ENCODE assay signal across 9 mouse cellular contexts in genomic region chr11:100703851-100704531, GRCm38 (mm10). TPM values are rescaled to one million over a fixed set of nuclear protein-coding genes. Genes with fewer than 3 reads are reported as not detected.
DNase-seq lines count a peak whose midpoint lies in the region; ATAC-seq and TF ChIP-seq lines count a peak whose summit lies in the region.
"Had no signal": no experiment of that assay in that cellular context is flagged by ENCODE, and none has a peak within 500 bp of the region (broad histone marks: within the 10 kb centered on the region; RNA-seq: fewer than 3 reads in every experiment).

Gene Dhx58 (minus strand): TSS chr11:100704271.

- ATAC-seq in heart, embryonic 11.5 days (replicated peaks; ENCODE audit: insufficient number of reproducible peaks, low FRiP score, low TSS enrichment) = no peak
- peak; percentile 22; the same call in 1 of the 2 replicates for ATAC-seq in G1E (ENCODE audit: extremely low read depth, insufficient number of reproducible peaks, low FRiP score, poor library complexity, severe bottlenecking)
- ATAC-seq in hindbrain, embryonic 11.5 days (ENCODE audit: low FRiP score) = no peak

- 0 out of 2 replicates have a peak within 1 kb of the TSS, but pooled peaks have one; percentile 16 for H3K9ac ChIP-seq in heart, embryonic 11.5 days (ENCODE audit: low read depth, low read length)
- H3K9ac ChIP-seq in hindbrain, embryonic 11.5 days (ENCODE audit: low read depth, low read length) = no peak within 1 kb of the TSS

- H3K27ac ChIP-seq in heart, embryonic 11.5 days (ENCODE audit: low read depth, low read length) = no peak within 1 kb of the TSS
- H3K27ac ChIP-seq in heart, embryonic 10.5 days = no peak within 1 kb of the TSS
- H3K27ac ChIP-seq in hindbrain, embryonic 11.5 days (ENCODE audit: low read depth, low read length) = no peak within 1 kb of the TSS

- no peak within 1 kb of the TSS for H3K4me3 ChIP-seq in heart, embryonic 11.5 days (ENCODE audit: low read depth, low read length)
- H3K4me3 ChIP-seq in heart, embryonic 10.5 days = no peak within 1 kb of the TSS
- H3K4me3 ChIP-seq in G1E (ENCODE audit: low read depth, low read length) = peak within 1 kb of the TSS; percentile 29; the same call in 1 of the 2 replicates
- H3K4me3 ChIP-seq in hindbrain, embryonic 11.5 days (ENCODE audit: low read depth, low read length) = no peak within 1 kb of the TSS

- peaks cover 17% of the 10 kb centered on the region for H3K36me3 ChIP-seq in heart, embryonic 11.5 days (ENCODE audit: control insufficient read depth, insufficient read depth, low read length)
- peaks cover 48% of the 10 kb centered on the region for H3K36me3 ChIP-seq in heart, embryonic 10.5 days
- H3K36me3 ChIP-seq in G1E (replicated peaks) = peaks cover 77% of the 10 kb centered on the region
- H3K36me3 ChIP-seq in hindbrain, embryonic 11.5 days (ENCODE audit: control insufficient read depth, insufficient read depth, low read length) = peaks cover 5% of the 10 kb centered on the region; the same call in 1 of the 2 replicates

- no peak within 1 kb of the TSS for H3K4me2 ChIP-seq in heart, embryonic 11.5 days
- H3K4me2 ChIP-seq in hindbrain, embryonic 11.5 days (replicated peaks; ENCODE audit: low read depth, low read length) = no peak within 1 kb of the TSS

- whole genome bisulfite sequencing in heart, embryonic 11.5 days (ENCODE audit: insufficient replicate concordance) = 67% methylated on average over 7 of the region's 7 CpGs
- WGBS in heart, embryonic 10.5 days = 69% methylated on average over 7 of the region's 7 CpGs
- 68% methylated on average over 7 of the region's 7 CpGs for WGBS in hindbrain, embryonic 11.5 days

- H3K9me3 ChIP-seq in heart, embryonic 11.5 days (replicated peaks; ENCODE audit: control insufficient read depth, low read length) = no peaks in the 10 kb centered on the region
- H3K9me3 ChIP-seq in heart, embryonic 10.5 days = no peaks in the 10 kb centered on the region
- H3K9me3 ChIP-seq in G1E (replicated peaks) = no peaks in the 10 kb centered on the region
- H3K9me3 ChIP-seq in hindbrain, embryonic 11.5 days (ENCODE audit: control insufficient read depth, low read length) = no peaks in the 10 kb centered on the region

- DNase-seq in heart, embryonic 10.5 days (ENCODE audit: low spot score) = no peak
- DNase-seq in G1E (ENCODE audit: low spot score) = peak; percentile 23
- DNase-seq in fat pad, adult 2 months (ENCODE audit: extremely low read depth, low read depth, low spot score) = peak; percentile 65
- DNase-seq in lung, postnatal 25 days (ENCODE audit: low spot score) = peak; percentile 49
- no peak for DNase-seq in hindbrain, embryonic 11.5 days (ENCODE audit: low spot score)
- no peak for DNase-seq in urinary bladder, postnatal 14 days (ENCODE audit: low spot score)
- no peak for DNase-seq in retina, embryonic 14.5 days (ENCODE audit: low spot score)
- DNase-seq: gastrocnemius, postnatal 14 days had no signal

- no peak for TF ChIP-seq CTCF in G1E (IDR thresholded peaks at IDR 0.05; ENCODE audit: low read depth, low read length)

- H3K27me3 ChIP-seq in heart, embryonic 11.5 days (ENCODE audit: control insufficient read depth, insufficient read depth, low read length) = peaks cover 5% of the 10 kb centered on the region; the same call in 1 of the 2 replicates
- H3K27me3 ChIP-seq in heart, embryonic 10.5 days (ENCODE audit: insufficient read depth, poor library complexity, severe bottlenecking) = peaks cover 16% of the 10 kb centered on the region; the same call in 1 of the 2 replicates
- no peaks in the 10 kb centered on the region; the same call in 1 of the 2 replicates for H3K27me3 ChIP-seq in G1E (ENCODE audit: insufficient read depth, low read length)
- H3K27me3 ChIP-seq in hindbrain, embryonic 11.5 days (ENCODE audit: control insufficient read depth, insufficient read depth, low read length) = no peaks in the 10 kb centered on the region

- 0 out of 2 replicates have a peak, but pooled peaks cover 9% of the 10 kb centered on the region for H3K4me1 ChIP-seq in heart, embryonic 11.5 days (ENCODE audit: control insufficient read depth, insufficient read depth, low read length)
- peaks cover 18% of the 10 kb centered on the region for H3K4me1 ChIP-seq in heart, embryonic 10.5 days
- H3K4me1 ChIP-seq in G1E (ENCODE audit: insufficient read depth, low read depth, low read length) = peaks cover 48% of the 10 kb centered on the region
- no peaks in the 10 kb centered on the region for H3K4me1 ChIP-seq in hindbrain, embryonic 11.5 days (replicated peaks; ENCODE audit: control insufficient read depth, insufficient read depth, low read length)

RNA-seq across cellular contexts. Expression of gene Dhx58, which starts in this region (rescaled TPM):
- 0.65 and 1.3 TPM in 2 replicates for polyA plus RNA-seq in heart, embryonic 11.5 days (2014; fragmentation: Nextera tagmentation; extraction: Ambion mirVana)
- polyA plus RNA-seq in heart, embryonic 10.5 days (2016; fragmentation: Nextera tagmentation; extraction: Ambion mirVana) = 1.1 and 2.4 TPM in 2 replicates
- total RNA-seq in G1E (2014; fragmentation: Nextera tagmentation) (1.4 and 2.0 TPM in 2 replicates), G1E (2017) (4.2 and 4.7 TPM in 2 replicates)
- polyA plus RNA-seq in G1E (2012) = 2.6 TPM in 2 replicates
- 1.8 and 1.9 TPM in 2 replicates for polyA plus RNA-seq in hindbrain, embryonic 11.5 days (2014; fragmentation: Nextera tagmentation; extraction: Ambion mirVana)

Comparison
In these comparisons a context has a peak if more than half of its experiments do, and no peak if none do; other contexts are left out.
1. DNase-seq: peak in G1E (single experiment), fat pad, adult 2 months (single experiment) and lung, postnatal 25 days (single experiment); none in heart, embryonic 10.5 days (single experiment), hindbrain, embryonic 11.5 days (single experiment), urinary bladder, postnatal 14 days (single experiment) and retina, embryonic 14.5 days (single experiment).